Mouse (Mus musculus) fat pad, adult 2 months (tissue): Measurements from ENCODE around the gene Pigp.

Experiments
- DNase-seq: peaks from one replicate; pipeline ENCODE4 v3.0.0-alpha.2; 2011; ENCODE audit warnings: low read depth, low spot score; ENCODE audit errors: extremely low read depth

The Pigp gene

GRCm38 (mm10) chr16:94371301-94371931, at the start of gene Pigp:
Pigp (minus strand) TSS chr16:94371842.
- no peak for DNase-seq

- DNase-seq = no peak
Measured at GRCm38 (mm10) chr16:94420498-94420897, 48.9 kb upstream of the Pigp start.

- no peak for DNase-seq
Measured at GRCm38 (mm10) chr16:94414151-94414550, 42.5 kb upstream of the Pigp start.

GRCm38 (mm10) chr16:94412760-94413159, 41.1 kb upstream of the Pigp start:
- DNase-seq = no peak

DNA sequence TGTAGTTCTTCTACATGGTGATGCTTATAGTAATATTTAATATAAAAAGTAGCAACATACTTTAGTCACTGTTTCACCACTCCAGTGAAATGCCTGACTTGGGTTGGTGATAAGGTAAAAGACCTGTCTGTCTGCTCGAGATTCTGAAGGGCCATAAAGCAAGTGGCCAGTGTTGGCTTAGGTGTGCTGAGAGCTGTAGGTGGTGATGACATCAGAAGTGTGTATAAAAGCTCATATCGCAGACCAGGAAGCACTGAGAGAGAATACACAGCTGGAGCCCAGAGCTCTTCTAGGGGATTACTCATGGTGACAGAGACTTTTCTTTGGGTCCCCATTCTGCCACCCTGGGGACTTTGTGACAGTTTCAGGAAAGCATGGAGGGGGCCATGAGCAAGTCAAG, 40.6 kb upstream of the Pigp start:
- no peak for DNase-seq

DNA sequence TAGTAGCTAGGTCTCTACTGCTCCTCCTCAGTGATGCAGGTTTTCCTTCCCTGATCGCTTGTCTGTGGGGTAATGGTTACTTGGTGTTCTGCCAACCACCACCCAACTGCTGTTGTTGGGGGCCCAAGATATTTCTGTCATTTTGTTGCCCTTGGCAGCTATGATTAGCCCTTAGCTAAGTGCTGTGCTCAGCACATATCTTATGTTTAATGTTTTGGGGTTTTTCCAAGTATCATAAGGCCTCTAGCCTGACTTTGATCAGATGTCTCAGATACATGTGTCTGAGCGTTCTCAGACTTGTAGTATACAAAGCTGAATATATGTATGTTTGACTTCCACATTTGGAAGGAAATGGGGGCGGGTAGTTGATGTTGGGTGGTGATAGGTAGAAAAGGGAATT, 39.6 kb upstream of the Pigp start:
- peak; percentile 33 for DNase-seq

DNA sequence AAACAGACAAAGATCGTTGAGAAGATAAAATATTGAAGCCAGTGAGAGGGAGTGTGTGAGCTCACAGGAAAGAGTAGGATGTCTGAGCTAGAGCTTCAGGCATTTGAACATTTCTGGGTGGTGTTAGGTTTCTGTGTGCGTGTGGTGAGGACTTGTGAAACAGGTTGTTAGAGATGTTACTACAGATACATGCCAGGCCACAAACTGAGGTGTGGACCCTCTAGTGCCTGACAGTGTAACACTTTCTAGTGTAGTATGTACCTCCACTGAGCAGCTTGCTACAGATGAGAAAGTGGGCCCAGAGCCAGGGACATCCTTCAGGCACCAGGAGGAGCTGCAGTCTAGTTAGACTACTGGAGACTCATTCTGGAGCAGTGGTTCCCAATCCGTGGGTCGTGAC, 30.5 kb upstream of the Pigp start:
- DNase-seq = no peak

GRCm38 (mm10) chr16:94401636-94402035, 30.0 kb upstream of the Pigp start:
- no peak for DNase-seq

DNA sequence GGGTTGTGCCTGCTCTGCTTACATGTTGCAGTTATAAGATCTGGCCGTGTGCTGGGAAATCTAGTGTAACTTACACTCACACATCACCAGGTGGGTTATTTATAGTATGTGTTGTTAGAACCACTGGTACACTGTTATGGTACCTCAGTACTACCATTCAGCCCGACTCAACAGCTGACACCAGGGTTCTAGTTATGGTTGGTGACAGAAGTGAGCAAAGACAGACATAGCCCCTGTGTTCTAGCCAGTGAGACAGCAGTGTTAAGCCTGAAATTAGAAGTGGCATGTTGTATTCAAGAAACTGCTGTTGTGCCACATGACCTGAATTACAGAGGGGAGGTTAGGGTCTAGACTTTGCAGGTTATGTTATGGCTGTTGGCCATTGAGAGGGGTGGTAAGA, 27.5 kb upstream of the Pigp start:
- no peak for DNase-seq

- no peak for DNase-seq
Measured at GRCm38 (mm10) chr16:94396641-94397040, 25.0 kb upstream of the Pigp start.

DNA sequence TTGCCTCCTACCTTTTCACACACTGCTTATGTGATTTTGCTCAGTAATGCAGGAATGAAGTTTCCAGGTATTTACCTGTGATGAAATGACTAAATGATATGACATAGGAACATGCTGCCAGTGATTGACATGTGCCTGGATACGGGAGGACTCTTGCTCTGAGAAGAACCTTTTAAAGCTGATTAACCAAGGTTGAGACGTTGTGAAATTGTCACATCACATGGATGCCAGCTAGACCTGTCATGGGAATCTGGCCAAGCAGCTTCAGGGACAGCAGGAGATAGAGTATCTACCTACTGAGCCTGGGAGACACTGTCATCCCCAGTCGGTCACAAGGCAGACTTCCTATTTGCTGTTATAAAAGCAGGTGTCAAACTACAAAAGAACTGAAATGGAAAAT, 23.4 kb upstream of the Pigp start:
- DNase-seq = no peak

DNA sequence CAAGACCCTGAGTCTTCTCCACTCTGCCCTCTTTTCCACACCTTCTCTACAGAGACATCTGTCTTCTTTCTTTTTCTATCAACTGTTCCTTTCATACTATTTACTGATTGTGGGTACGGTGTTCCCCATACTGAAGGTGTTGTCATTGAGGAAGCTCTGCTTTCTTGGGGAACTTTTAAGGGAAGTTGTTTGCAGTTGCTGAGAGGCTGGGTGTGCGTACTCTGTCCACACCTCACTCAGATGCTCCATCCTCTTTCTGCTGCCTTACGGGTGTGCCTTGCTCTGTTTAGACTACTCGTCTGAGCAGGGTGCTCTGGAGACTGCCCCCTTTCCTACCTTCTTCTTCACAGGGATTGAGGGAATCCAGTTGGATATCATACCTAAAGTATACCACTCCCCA, 20.7 kb upstream of the Pigp start:
- DNase-seq = no peak

- DNase-seq = no peak
Measured at GRCm38 (mm10) chr16:94387690-94388089, 16.0 kb upstream of the Pigp start.

GRCm38 (mm10) chr16:94383277-94383676, 11.6 kb upstream of the Pigp start:
- DNase-seq = no peak

- DNase-seq = no peak
Measured at GRCm38 (mm10) chr16:94379386-94379785, 7.7 kb upstream of the Pigp start.

DNA sequence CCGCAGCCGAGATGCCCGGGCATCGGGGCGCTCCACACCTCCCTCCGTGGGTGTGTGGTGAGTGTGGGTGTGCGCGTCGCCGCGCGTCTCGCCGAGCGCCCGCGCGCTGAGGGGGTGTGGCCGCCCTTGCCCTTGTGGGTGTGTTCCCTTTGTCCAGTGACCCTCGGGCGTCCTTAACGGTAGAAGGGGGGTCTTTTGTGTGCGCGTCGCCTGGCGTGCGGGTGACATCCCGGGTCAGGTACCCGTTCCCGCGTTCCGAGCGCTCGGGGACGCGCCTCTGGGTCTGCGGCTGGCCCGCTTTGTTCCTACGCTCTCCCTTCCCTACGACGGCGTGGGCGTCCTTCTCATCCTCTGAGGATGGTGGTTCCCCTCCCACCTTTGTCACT, 734 bp downstream of the Pigp start:
- no peak for DNase-seq

- DNase-seq = no peak
Measured at GRCm38 (mm10) chr16:94370173-94370914, 1.3 kb downstream of the Pigp start, which contains the start of gene Ttc3. Ttc3 (plus strand) TSS chr16:94370618.

DNA sequence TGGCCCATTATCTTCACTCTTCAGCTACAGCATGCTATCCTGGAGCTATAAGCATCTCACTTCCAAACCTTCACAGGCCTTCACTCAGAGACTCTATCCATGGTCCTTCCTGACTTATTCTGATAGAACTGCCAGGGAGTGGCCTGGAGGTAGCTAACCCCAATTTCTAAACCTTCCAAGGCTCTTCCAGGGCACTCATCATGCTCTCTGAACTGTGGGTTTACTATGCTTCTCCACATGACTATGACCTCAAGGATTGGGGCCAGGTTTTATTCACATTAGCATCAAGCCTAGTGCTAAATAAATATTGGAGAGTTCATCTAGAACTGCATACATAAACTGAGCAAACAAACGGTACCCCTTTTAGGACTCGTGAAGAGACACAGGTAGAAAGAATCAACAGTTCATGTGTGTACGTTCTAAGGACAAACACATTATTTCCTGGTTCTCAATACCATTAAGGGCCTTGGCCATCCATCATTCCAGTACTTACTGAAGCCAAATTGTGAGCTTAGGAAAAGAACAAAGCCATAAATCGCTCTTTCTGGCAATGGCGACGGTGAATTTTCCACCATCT, 2.0 kb downstream of the Pigp start:
- DNase-seq = no peak

DNA sequence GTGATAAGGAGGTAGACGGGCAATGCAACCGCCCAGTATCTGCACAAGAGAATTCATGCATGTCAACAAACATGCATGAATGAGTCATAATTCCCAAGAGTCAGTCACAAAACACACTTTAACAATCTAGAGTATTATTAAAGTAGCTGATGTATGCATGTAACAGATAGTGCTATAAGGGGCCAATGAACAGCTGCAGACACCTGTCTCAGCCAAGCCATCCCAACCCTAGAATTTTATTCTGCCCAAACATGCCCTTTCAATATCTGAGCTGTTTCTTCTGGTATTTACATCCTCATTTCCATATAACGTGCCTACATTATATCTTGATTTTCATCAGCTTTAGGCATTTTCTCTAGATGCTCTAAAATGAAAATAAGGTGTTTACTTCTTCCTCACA, 6.2 kb downstream of the Pigp start:
- no peak for DNase-seq

DNA sequence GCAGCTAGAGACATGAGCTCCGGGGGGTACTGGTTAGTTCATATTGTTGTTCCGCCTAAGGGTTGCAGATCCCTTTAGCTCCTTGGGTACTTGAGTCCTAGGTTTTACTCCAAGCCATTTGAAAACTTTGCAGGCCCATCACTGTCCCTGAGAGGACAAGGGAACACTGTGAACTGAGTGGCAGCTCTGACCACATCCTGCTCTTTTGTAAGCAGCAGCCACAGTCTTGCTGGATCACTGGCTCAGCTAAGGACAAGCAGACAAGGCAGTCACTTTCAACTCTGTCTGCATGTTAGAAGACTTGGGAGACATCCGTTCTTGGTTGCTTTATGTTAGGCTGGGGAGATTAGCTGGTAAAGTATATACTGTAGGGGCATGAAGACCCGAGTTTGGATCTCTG, 7.8 kb downstream of the Pigp start:
- DNase-seq = no peak

DNA sequence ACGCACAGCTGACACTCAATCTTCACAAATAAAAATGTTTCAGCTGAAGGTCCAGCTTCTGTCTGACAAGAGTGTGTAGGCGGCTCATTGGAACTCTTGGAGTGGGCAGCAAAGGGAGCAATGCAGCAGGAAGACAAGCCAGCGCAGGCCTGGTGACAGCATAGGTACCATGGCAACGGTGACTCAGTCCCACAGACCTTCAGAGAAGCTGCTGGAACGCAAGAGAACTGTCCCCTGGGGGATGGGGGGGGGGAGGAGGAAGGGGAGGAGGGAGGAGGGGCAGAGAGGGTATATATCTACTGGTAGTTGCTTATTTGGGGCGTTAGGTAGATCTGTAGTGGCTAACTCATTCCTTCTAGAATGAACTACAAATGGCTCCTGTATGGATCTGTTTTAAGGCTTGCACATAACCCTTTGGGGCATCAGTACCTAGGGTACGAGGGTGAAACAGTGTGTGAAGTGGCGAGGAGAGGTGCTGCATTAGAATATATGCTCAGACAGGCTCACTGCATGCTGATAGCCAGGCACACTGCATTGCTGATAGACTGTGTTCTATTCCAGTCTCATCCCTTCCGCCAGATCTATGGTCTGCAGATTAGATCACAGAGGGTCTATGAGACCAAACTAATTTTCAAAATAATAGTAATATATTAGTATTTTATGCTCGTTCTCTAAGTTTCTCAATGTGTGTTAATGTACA, 9.3 kb downstream of the Pigp start:
- no peak for DNase-seq
